Mouse (Mus musculus) limb, embryonic 13.5 days (tissue): ENCODE results near the gene Zcchc13. TPM values are rescaled to one million over a fixed set of nuclear protein-coding genes. Genes with fewer than 3 reads are reported as not detected.
A peak's percentile ranks its signal among the peaks of the same experiment; 100 is the strongest.

Experiments used
- ATAC-seq: fragments of 200-750 bp; cut with Nextera tagmentation; 2 replicates; pipeline ENCODE4 v1.8.0; 2017; ENCODE audit warnings: low read depth, moderate number of reproducible peaks, moderate TSS enrichment; ENCODE audit not compliant: low FRiP score
- H3K27ac ChIP-seq: fragments of 300-500 bp; sonication (generic); 2 replicates; pipeline ENCODE4 v1.5.1; 2015; ENCODE audit warnings: inconsistent platforms, mild to moderate bottlenecking, moderate library complexity
- H3K27me3 ChIP-seq: fragments of 300-500 bp; sonication (generic); 2 replicates; pipeline ENCODE4 v1.6.1; 2015; ENCODE audit warnings: mild to moderate bottlenecking, inconsistent platforms
- H3K36me3 ChIP-seq: fragments of 300-500 bp; sonication (generic); 2 replicates; pipeline ENCODE4 v1.6.1; 2015; ENCODE audit warnings: inconsistent platforms, mild to moderate bottlenecking, moderate library complexity
- H3K4me1 ChIP-seq: fragments of 300-500 bp; sonication (generic); 2 replicates; pipeline ENCODE4 v1.6.1; 2015; ENCODE audit warnings: inconsistent platforms
- H3K4me2 ChIP-seq: fragments of 300-500 bp; sonication (generic); replicated peaks from 2 replicates; pipeline ENCODE4 v1.6.1; 2015; ENCODE audit warnings: inconsistent platforms, mild to moderate bottlenecking, moderate library complexity
- H3K4me3 ChIP-seq: fragments of 300-500 bp; sonication (generic); 2 replicates; pipeline ENCODE4 v1.5.1; 2015; ENCODE audit warnings: moderate library complexity, mild to moderate bottlenecking, inconsistent platforms
- H3K9ac ChIP-seq: fragments of 300-500 bp; sonication (generic); 2 replicates; pipeline ENCODE4 v1.6.1; 2015; ENCODE audit warnings: mild to moderate bottlenecking, inconsistent platforms
- H3K9me3 ChIP-seq: fragments of 300-500 bp; sonication (generic); 2 replicates; pipeline ENCODE4 v1.6.1; 2016; ENCODE audit warnings: inconsistent platforms
- WGBS: fragments of 180-500 bp; shearing (Covaris S2); methylation state at CpG from one replicate; pipeline ENCODE4 v1.1.7; 2015; 5-methylcytosine and 5-hydroxymethylcytosine counted together
- polyA plus RNA-seq: library from polyadenylated mRNA; unstranded; fragments of >200 nt; fragmentation: Nextera tagmentation; extraction: Ambion mirVana; gene quantifications from 2 replicates; pipeline ENCODE4 v1.2.1, GENCODE M21; 2015

The Zcchc13 gene
- not detected in 2 replicates for polyA plus RNA-seq

DNA sequence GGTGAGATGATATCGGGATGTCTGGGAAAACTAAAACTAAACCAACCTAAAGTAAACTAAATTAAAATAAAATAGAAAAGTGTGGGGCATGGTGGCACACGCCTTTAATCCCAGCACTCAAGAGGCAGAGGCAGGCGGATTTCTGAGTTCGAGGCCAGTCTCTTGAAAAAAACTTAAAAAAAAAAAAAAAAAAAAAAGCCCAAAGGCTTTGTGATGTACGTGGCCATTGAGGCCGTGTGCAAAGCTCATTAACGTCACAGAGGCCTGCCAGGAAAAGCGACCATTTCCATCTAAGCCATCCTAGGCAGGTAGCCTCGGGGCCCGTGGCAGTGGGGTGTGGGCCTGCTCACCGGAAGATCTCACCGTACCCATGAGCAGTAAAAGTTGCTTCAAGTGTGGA is at the start of gene Zcchc13:
Gene Zcchc13 (plus strand): TSS at position 284 of the 400 bp plus-strand sequence.
- no peak within 1 kb of the TSS for H3K4me3 ChIP-seq
- H3K9me3 ChIP-seq, result no peaks in the 10 kb centered on the region
- H3K27me3 ChIP-seq, result no peaks in the 10 kb centered on the region
- no peak within 1 kb of the TSS for H3K27ac ChIP-seq
- no peak within 1 kb of the TSS for H3K4me2 ChIP-seq
- no peaks in the 10 kb centered on the region for H3K36me3 ChIP-seq
- H3K4me1 ChIP-seq, result no peaks in the 10 kb centered on the region
- whole genome bisulfite sequencing, result 79% methylated on average over 12 of the region's 12 CpGs
- ATAC-seq, result no peak
- no peak within 1 kb of the TSS for H3K9ac ChIP-seq

DNA sequence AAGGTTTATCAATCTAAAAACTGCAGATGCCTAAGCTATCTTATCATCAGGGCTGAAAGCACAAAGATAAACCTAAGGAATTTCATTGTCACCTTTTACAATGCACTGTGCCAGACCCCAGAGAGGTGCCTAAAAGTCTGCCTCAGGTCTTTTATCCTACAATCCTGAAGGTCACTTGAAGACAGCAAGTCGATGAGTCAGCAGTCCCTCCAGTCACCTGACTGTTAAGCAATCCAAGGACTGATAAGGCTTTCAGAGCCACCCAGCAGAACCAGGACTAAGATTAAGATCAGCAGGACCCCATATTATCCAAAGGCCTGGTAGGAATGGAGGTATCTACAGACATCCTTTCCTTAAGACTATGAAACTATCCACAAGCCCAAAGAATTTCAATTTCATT is 46.1 kb upstream of the Zcchc13 start:
- 71% methylated on average over 1 of the region's 1 CpGs for WGBS
- H3K4me2 ChIP-seq, result no peak overlapping the region
- no peak overlapping the region for H3K9ac ChIP-seq
- H3K27ac ChIP-seq, result no peak overlapping the region
- H3K9me3 ChIP-seq, result no peaks in the 10 kb centered on the region
- ATAC-seq, result no peak
- no peaks in the 10 kb centered on the region for H3K4me1 ChIP-seq
- H3K36me3 ChIP-seq, result peaks cover 14% of the 10 kb centered on the region; the same call in 1 of the 2 replicates
- H3K27me3 ChIP-seq, result no peaks in the 10 kb centered on the region
- H3K4me3 ChIP-seq, result no peak overlapping the region

DNA sequence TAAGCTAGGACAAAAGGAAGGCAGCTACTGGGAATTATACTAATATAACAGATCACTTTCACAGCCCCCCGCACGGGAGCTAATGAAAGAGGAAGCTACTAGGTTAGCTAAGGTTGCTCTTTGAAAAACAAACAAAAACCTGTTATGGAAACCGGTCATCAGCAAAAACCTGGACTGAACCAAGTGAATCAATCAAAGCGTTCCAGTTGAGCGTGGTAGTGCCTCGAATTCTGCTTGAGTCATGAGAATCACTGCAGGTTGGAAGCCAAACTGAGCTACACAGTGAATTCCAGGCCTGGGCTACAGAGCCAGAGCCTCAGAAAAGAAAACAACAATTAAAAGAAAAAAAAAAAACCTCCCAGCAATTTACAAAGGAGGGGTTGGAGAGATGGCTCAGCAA is 38.3 kb upstream of the Zcchc13 start:
- no peaks in the 10 kb centered on the region for H3K4me1 ChIP-seq
- no peaks in the 10 kb centered on the region for H3K27me3 ChIP-seq
- WGBS, result 92% methylated on average over 6 of the region's 6 CpGs
- ATAC-seq, result no peak
- no peak overlapping the region for H3K4me3 ChIP-seq
- H3K9me3 ChIP-seq, result no peaks in the 10 kb centered on the region
- H3K9ac ChIP-seq, result no peak overlapping the region
- H3K27ac ChIP-seq, result no peak overlapping the region
- H3K36me3 ChIP-seq, result peaks cover 11% of the 10 kb centered on the region; the same call in 1 of the 2 replicates
- no peak overlapping the region for H3K4me2 ChIP-seq

GRCm38 (mm10) chrX:103602553-103602952 is 27.8 kb upstream of the Zcchc13 start:
- Histone ChIP-seq H3K27ac (no peak overlapping the region), H3K4me3 (no peak overlapping the region), H3K27me3 (no peaks in the 10 kb centered on the region), H3K9me3 (no peaks in the 10 kb centered on the region), H3K9ac (no peak overlapping the region), H3K4me2 (no peak overlapping the region), H3K4me1 (no peaks in the 10 kb centered on the region), H3K36me3 (peaks cover 75% of the 10 kb centered on the region)
- ATAC-seq, result no peak
- WGBS, result 99% methylated on average over 5 of the region's 5 CpGs

DNA sequence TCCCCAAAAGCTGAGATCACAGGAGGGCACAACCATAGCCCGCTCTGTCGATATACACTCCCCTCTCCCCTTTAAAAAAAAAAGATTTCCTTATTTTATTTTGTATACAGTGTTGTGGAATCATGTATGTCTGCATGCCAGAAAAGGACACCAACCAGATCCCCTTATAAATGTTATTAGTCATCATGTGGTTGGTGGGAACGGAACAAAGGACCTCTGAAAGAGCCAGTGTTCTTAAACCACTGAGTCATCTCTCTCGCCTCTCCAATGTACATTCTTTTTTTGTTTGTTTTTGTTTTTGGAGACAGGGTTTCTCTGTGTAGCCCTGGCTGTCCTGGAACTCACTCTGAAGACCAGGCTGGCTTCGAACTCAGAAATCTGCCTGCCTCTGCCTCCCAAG is 26.2 kb upstream of the Zcchc13 start:
- 91% methylated on average over 5 of the region's 5 CpGs for WGBS
- H3K36me3 ChIP-seq, result peaks cover 72% of the 10 kb centered on the region
- no peak overlapping the region for H3K4me3 ChIP-seq
- H3K9me3 ChIP-seq, result no peaks in the 10 kb centered on the region
- H3K4me1 ChIP-seq, result no peaks in the 10 kb centered on the region
- H3K9ac ChIP-seq, result no peak overlapping the region
- no peak overlapping the region for H3K4me2 ChIP-seq
- H3K27me3 ChIP-seq, result no peaks in the 10 kb centered on the region
- H3K27ac ChIP-seq, result no peak overlapping the region
- no peak for ATAC-seq

DNA sequence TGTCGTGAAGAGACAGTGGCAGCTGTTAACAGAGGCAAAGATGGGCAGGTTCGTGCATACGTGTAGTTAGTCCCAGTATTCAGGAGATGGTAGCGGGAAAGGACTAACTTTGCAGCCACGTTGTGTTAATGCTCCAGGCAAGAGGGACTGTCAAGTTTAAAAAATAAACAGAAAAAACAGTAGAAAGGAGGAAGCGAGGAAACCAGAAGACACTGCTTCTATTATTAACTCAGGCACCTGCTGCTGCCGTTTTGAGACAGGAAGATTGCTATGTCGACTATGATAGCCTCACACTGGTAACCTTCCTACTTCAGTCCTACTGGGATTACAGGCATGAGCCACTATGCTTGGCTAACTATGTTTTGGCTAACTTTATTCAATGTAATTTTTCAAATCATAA is 24.9 kb upstream of the Zcchc13 start:
- Histone ChIP-seq H3K4me3 (no peak overlapping the region), H3K9me3 (no peaks in the 10 kb centered on the region), H3K27me3 (no peaks in the 10 kb centered on the region), H3K9ac (no peak overlapping the region), H3K4me2 (no peak overlapping the region), H3K4me1 (no peaks in the 10 kb centered on the region), H3K27ac (no peak overlapping the region), H3K36me3 (peaks cover 81% of the 10 kb centered on the region)
- ATAC-seq, result no peak
- WGBS, result 88% methylated on average over 8 of the region's 8 CpGs

- Histone ChIP-seq H3K36me3 (peaks cover 48% of the 10 kb centered on the region), H3K9me3 (no peaks in the 10 kb centered on the region), H3K4me3 (no peak overlapping the region), H3K27me3 (no peaks in the 10 kb centered on the region), H3K4me1 (no peaks in the 10 kb centered on the region), H3K27ac (no peak overlapping the region), H3K9ac (no peak overlapping the region), H3K4me2 (no peak overlapping the region)
- no peak for ATAC-seq
- 97% methylated on average over 5 of the region's 5 CpGs for WGBS
These were observed 20.0 kb upstream of the Zcchc13 start for GRCm38 (mm10) chrX:103610401-103610800.

GRCm38 (mm10) chrX:103611462-103611861 is 18.9 kb upstream of the Zcchc13 start:
- Histone ChIP-seq H3K4me2 (no peak overlapping the region), H3K36me3 (peaks cover 39% of the 10 kb centered on the region), H3K4me3 (no peak overlapping the region), H3K4me1 (no peaks in the 10 kb centered on the region), H3K9me3 (no peaks in the 10 kb centered on the region), H3K27ac (no peak overlapping the region), H3K27me3 (no peaks in the 10 kb centered on the region), H3K9ac (no peak overlapping the region)
- WGBS, result 98% methylated on average over 2 of the region's 2 CpGs
- ATAC-seq, result no peak

GRCm38 (mm10) chrX:103614700-103615233 is 15.6 kb upstream of the Zcchc13 start:
- no peak for ATAC-seq
- H3K27me3 ChIP-seq, result no peaks in the 10 kb centered on the region
- H3K4me1 ChIP-seq, result no peaks in the 10 kb centered on the region
- WGBS, result 93% methylated on average over 24 of the region's 24 CpGs
- H3K9ac ChIP-seq, result no peak overlapping the region
- peaks cover 15% of the 10 kb centered on the region for H3K36me3 ChIP-seq
- no peak overlapping the region for H3K4me2 ChIP-seq
- H3K4me3 ChIP-seq, result no peak overlapping the region
- H3K9me3 ChIP-seq, result no peaks in the 10 kb centered on the region
- H3K27ac ChIP-seq, result no peak overlapping the region

- Histone ChIP-seq H3K9me3 (no peaks in the 10 kb centered on the region), H3K27me3 (no peaks in the 10 kb centered on the region), H3K4me3 (peak overlapping the region; percentile 46), H3K36me3 (peaks cover 9% of the 10 kb centered on the region), H3K4me2 (peak overlapping the region; percentile 65), H3K4me1 (no peaks in the 10 kb centered on the region), H3K27ac (peak overlapping the region; percentile 91; the same call in 1 of the 2 replicates), H3K9ac (peak overlapping the region; percentile 58)
- 76% methylated on average over 4 of the region's 4 CpGs for WGBS
- ATAC-seq, result no peak
These were observed 14.9 kb upstream of the Zcchc13 start for GRCm38 (mm10) chrX:103615453-103615852.

DNA sequence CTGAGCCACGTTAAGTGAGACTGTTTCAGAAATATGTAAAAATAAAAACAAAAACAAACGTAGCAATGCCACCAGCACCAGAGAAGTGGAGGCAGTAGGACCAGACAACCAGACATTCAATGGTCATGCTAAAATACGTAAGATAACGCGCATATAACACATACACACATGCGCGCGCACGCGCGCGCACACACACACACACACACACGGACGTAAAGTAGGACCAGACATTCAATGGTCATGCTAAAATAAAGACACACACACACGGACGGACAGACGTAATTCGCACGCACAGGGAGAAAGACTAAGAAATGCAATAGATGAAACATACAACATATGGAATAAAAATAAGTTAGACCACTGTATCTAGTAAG is 14.2 kb upstream of the Zcchc13 start:
- 37% methylated on average over 19 of the region's 19 CpGs for WGBS
- ATAC-seq, result 0 out of 2 replicates have a peak, but pooled peaks have one; percentile 3
- H3K27ac ChIP-seq, result peak overlapping the region; percentile 91

DNA sequence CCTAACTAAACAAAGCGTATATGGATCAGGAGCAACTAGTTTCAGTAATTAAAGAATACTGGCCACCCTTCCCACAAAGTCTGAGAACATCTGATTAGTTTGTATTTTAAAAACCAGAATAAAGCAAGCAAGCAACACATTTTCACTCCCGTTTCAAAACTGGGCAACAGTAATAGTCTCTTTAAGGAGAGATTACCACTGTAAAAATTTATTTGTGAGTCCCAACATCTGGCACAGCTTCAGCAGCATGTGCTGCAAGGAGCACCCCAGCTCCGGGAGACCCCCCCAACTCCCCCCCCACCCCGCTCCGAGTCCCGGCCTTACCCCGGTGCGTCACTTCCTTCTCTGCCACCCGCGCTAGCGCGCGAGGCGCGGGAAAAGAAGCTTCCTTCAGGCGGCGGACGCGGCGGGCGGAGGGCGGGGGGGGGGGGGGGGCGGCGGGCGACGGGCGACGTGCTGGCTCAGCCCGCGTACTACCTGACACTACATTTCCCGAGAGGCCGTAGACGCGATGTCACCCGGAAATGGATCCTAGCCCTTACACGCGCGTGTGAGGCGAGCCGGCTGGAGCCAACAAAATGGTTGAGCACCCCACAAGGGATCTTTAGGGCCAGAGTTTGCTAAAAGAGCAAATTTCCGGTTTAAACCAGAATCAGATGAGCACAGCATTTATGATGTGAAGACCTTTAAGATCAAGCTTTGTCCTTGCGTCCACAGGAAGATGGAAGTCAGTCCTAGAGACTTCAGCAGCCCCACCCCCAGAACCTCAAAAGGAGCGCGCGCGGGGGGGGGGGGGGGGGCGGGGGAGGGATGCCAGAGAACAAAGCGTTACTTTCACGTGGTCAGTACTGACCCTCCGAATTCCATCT is 13.6 kb upstream of the Zcchc13 start:
- ATAC-seq, result peak; percentile 95
- H3K9me3 ChIP-seq, result no peaks in the 10 kb centered on the region

More for the DNA sequence above, 14.2 kb upstream of the Zcchc13 start:
- peak overlapping the region; percentile 65 for H3K4me2 ChIP-seq
- no peaks in the 10 kb centered on the region for H3K27me3 ChIP-seq
- no peaks in the 10 kb centered on the region for H3K9me3 ChIP-seq
- peak overlapping the region; percentile 58 for H3K9ac ChIP-seq
- H3K4me1 ChIP-seq, result no peaks in the 10 kb centered on the region
- peak overlapping the region; percentile 46 for H3K4me3 ChIP-seq
- peaks cover 7% of the 10 kb centered on the region for H3K36me3 ChIP-seq

More for the DNA sequence above, 13.6 kb upstream of the Zcchc13 start:
- Histone ChIP-seq H3K27ac (peak overlapping the region; percentile 91), H3K27me3 (no peaks in the 10 kb centered on the region), H3K4me3 (peak overlapping the region; percentile 46), H3K36me3 (peaks cover 7% of the 10 kb centered on the region), H3K4me2 (peak overlapping the region; percentile 65), H3K9ac (peak overlapping the region; percentile 61), H3K4me1 (no peaks in the 10 kb centered on the region)
- under 1% methylated on average over 18 of the region's 50 CpGs for WGBS
